Mouse (Mus musculus): ENCODE measurements at regions not wholly inside any gene's neighbourhood (a gene's known extent, or its start where the extent isn't known, plus 50 kb on each side); places are given as distances from the start of the nearest gene placed in this dataset.

GRCm38 (mm10) chr3:57910020-57910419 is 62.1 kb upstream of the Pfn2 start:
- ATAC-seq (replicated peaks in 1 of 2; ENCODE audit: insufficient read depth in 1 of 2, low FRiP score in 2 of 2, low TSS enrichment in 1 of 2, low read depth in 1 of 2, poor library complexity in 2 of 2, severe bottlenecking in 2 of 2): no peak

- no peak for ATAC-seq (replicated peaks in 1 of 2; ENCODE audit: insufficient read depth in 1 of 2, low FRiP score in 2 of 2, low TSS enrichment in 1 of 2, low read depth in 1 of 2, poor library complexity in 2 of 2, severe bottlenecking in 2 of 2)
Measured at GRCm38 (mm10) chr3:57911831-57912596, 64.1 kb upstream of the Pfn2 start.

- ATAC-seq (replicated peaks in 1 of 2; ENCODE audit: insufficient read depth in 1 of 2, low FRiP score in 2 of 2, low TSS enrichment in 1 of 2, low read depth in 1 of 2, poor library complexity in 2 of 2, severe bottlenecking in 2 of 2): 0 out of 4 replicates have a peak, but pooled peaks of 1 of the 2 experiments have one; percentile 37
Measured at GRCm38 (mm10) chr3:57912650-57913343, 64.9 kb upstream of the Pfn2 start.

- ATAC-seq (replicated peaks in 1 of 2; ENCODE audit: insufficient read depth in 1 of 2, low FRiP score in 2 of 2, low TSS enrichment in 1 of 2, low read depth in 1 of 2, poor library complexity in 2 of 2, severe bottlenecking in 2 of 2): no peak
Measured at GRCm38 (mm10) chr3:57914687-57915086, 66.8 kb upstream of the Pfn2 start.

GRCm38 (mm10) chr3:57918913-57919312 is 71.0 kb upstream of the Pfn2 start:
- no peak for ATAC-seq (replicated peaks in 1 of 2; ENCODE audit: insufficient read depth in 1 of 2, low FRiP score in 2 of 2, low TSS enrichment in 1 of 2, low read depth in 1 of 2, poor library complexity in 2 of 2, severe bottlenecking in 2 of 2)

GRCm38 (mm10) chr3:57919390-57920089 is 71.7 kb upstream of the Pfn2 start:
- ATAC-seq (replicated peaks in 1 of 2; ENCODE audit: insufficient read depth in 1 of 2, low FRiP score in 2 of 2, low TSS enrichment in 1 of 2, low read depth in 1 of 2, poor library complexity in 2 of 2, severe bottlenecking in 2 of 2): no peak

GRCm38 (mm10) chr3:57920090-57920432 is 72.2 kb upstream of the Pfn2 start:
- ATAC-seq (replicated peaks in 1 of 2; ENCODE audit: insufficient read depth in 1 of 2, low FRiP score in 2 of 2, low TSS enrichment in 1 of 2, low read depth in 1 of 2, poor library complexity in 2 of 2, severe bottlenecking in 2 of 2): no peak

- ATAC-seq (replicated peaks in 1 of 2; ENCODE audit: insufficient read depth in 1 of 2, low FRiP score in 2 of 2, low TSS enrichment in 1 of 2, low read depth in 1 of 2, poor library complexity in 2 of 2, severe bottlenecking in 2 of 2): no peak
Measured at GRCm38 (mm10) chr3:57921071-57921882, 73.4 kb upstream of the Pfn2 start.

- ATAC-seq (replicated peaks in 1 of 2; ENCODE audit: insufficient read depth in 1 of 2, low FRiP score in 2 of 2, low TSS enrichment in 1 of 2, low read depth in 1 of 2, poor library complexity in 2 of 2, severe bottlenecking in 2 of 2): no peak
Measured at GRCm38 (mm10) chr3:57923061-57923460, 75.2 kb upstream of the Pfn2 start.

- ATAC-seq (replicated peaks in 1 of 2; ENCODE audit: insufficient read depth in 1 of 2, low FRiP score in 2 of 2, low TSS enrichment in 1 of 2, low read depth in 1 of 2, poor library complexity in 2 of 2, severe bottlenecking in 2 of 2): no peak
Measured at GRCm38 (mm10) chr3:57932657-57933539, 85.0 kb upstream of the Pfn2 start.

- no peak for ATAC-seq (replicated peaks in 1 of 2; ENCODE audit: insufficient read depth in 1 of 2, low FRiP score in 2 of 2, low TSS enrichment in 1 of 2, low read depth in 1 of 2, poor library complexity in 2 of 2, severe bottlenecking in 2 of 2)
Measured at GRCm38 (mm10) chr3:57935042-57935610, 87.2 kb upstream of the Pfn2 start.

- ATAC-seq (replicated peaks in 1 of 2; ENCODE audit: insufficient read depth in 1 of 2, low FRiP score in 2 of 2, low TSS enrichment in 1 of 2, low read depth in 1 of 2, poor library complexity in 2 of 2, severe bottlenecking in 2 of 2): no peak
Measured at GRCm38 (mm10) chr3:57940504-57941381, 92.9 kb upstream of the Pfn2 start.

- no peak for ATAC-seq (replicated peaks in 1 of 2; ENCODE audit: insufficient read depth in 1 of 2, low FRiP score in 2 of 2, low TSS enrichment in 1 of 2, low read depth in 1 of 2, poor library complexity in 2 of 2, severe bottlenecking in 2 of 2)
Measured at GRCm38 (mm10) chr3:57944698-57945097, 96.8 kb upstream of the Pfn2 start.

GRCm38 (mm10) chr3:57945765-57946164 is 97.9 kb upstream of the Pfn2 start:
- ATAC-seq (replicated peaks in 1 of 2; ENCODE audit: insufficient read depth in 1 of 2, low FRiP score in 2 of 2, low TSS enrichment in 1 of 2, low read depth in 1 of 2, poor library complexity in 2 of 2, severe bottlenecking in 2 of 2): no peak

GRCm38 (mm10) chr3:57947331-57947730 is 99.5 kb upstream of the Pfn2 start:
- ATAC-seq (replicated peaks in 1 of 2; ENCODE audit: insufficient read depth in 1 of 2, low FRiP score in 2 of 2, low TSS enrichment in 1 of 2, low read depth in 1 of 2, poor library complexity in 2 of 2, severe bottlenecking in 2 of 2): no peak

- no peak for ATAC-seq (replicated peaks in 1 of 2; ENCODE audit: insufficient read depth in 1 of 2, low FRiP score in 2 of 2, low TSS enrichment in 1 of 2, low read depth in 1 of 2, poor library complexity in 2 of 2, severe bottlenecking in 2 of 2)
Measured at GRCm38 (mm10) chr3:57948720-57949119, 100.8 kb upstream of the Pfn2 start.
